Mouse (Mus musculus) forebrain, embryonic 14.5 days (tissue): ENCODE measurements around the gene Stk4. TPM values are rescaled to one million over a fixed set of nuclear protein-coding genes. Genes with fewer than 3 reads are reported as not detected.

ENCODE experiments used
- ATAC-seq: fragments of 200-750 bp; cut with Nextera tagmentation; 2 replicates; pipeline ENCODE4 v1.8.0; 2017; ENCODE audit warnings: mild to moderate bottlenecking, moderate library complexity
- DNase-seq: peaks from one replicate; pipeline ENCODE4 v3.0.0-alpha.2; 2015; ENCODE audit warnings: low spot score
- H3K27ac ChIP-seq: fragments of 300-500 bp; sonication (generic); 2 replicates; pipeline ENCODE4 v1.5.1; 2014; ENCODE audit warnings: low read depth, mild to moderate bottlenecking, control low read depth, low read length, moderate library complexity
- H3K27me3 ChIP-seq: fragments of 300-500 bp; sonication (generic); replicated peaks from 2 replicates; pipeline ENCODE4 v1.6.1; 2014; ENCODE audit warnings: low read length, control low read depth, mixed read lengths; ENCODE audit not compliant: control insufficient read depth, insufficient read depth
- H3K36me3 ChIP-seq: fragments of 300-500 bp; sonication (generic); 2 replicates; pipeline ENCODE4 v1.6.1; 2014; ENCODE audit warnings: low read length, control low read depth; ENCODE audit not compliant: control insufficient read depth, insufficient read depth
- H3K4me1 ChIP-seq: fragments of 300-500 bp; sonication (generic); 2 replicates; pipeline ENCODE4 v1.6.1; 2014; ENCODE audit warnings: antibody characterized with exemption, low read length, control low read depth; ENCODE audit not compliant: control insufficient read depth, insufficient read depth
- H3K4me2 ChIP-seq: fragments of 300-500 bp; sonication (generic); 2 replicates; pipeline ENCODE4 v1.6.1; 2014; ENCODE audit warnings: mild to moderate bottlenecking, control low read depth, low read length
- H3K4me3 ChIP-seq: fragments of 300-500 bp; sonication (generic); 2 replicates; pipeline ENCODE4 v1.5.1; 2014; ENCODE audit warnings: low read depth, low read length, control low read depth
- H3K9ac ChIP-seq: fragments of 300-500 bp; sonication (generic); 2 replicates; pipeline ENCODE4 v1.6.1; 2014; ENCODE audit warnings: mild to moderate bottlenecking, low read length, control low read depth, moderate library complexity
- H3K9me3 ChIP-seq: fragments of 300-500 bp; sonication (generic); replicated peaks from 2 replicates; pipeline ENCODE4 v1.6.1; 2016; ENCODE audit warnings: low read length, control low read depth, mixed read lengths; ENCODE audit not compliant: control insufficient read depth
- WGBS: fragments of 180-500 bp; shearing (Covaris S2); extraction: QIAGEN DNeasy Blood & Tissue Kit; methylation state at CpG from one replicate; pipeline ENCODE4 v1.1.7; 2014; 5-methylcytosine and 5-hydroxymethylcytosine counted together
- polyA plus RNA-seq: library from polyadenylated mRNA; unstranded; fragments of >200 nt; fragmentation: Nextera tagmentation; extraction: Ambion mirVana; gene quantifications from 2 replicates; pipeline ENCODE4 v1.2.1, GENCODE M21; 2014

The Stk4 gene
- polyA plus RNA-seq, 1 experiment from 2014 or later: 36.2 TPM

- no peak within 1 kb of the TSS for H3K4me3 ChIP-seq
- DNase-seq: no peak
- H3K4me1 ChIP-seq: no peaks in the 10 kb centered on the region
- no peak within 1 kb of the TSS for H3K4me2 ChIP-seq
- no peaks in the 10 kb centered on the region for H3K9me3 ChIP-seq
- no peak within 1 kb of the TSS for H3K27ac ChIP-seq
- ATAC-seq: no peak
- H3K9ac ChIP-seq: no peak within 1 kb of the TSS
- H3K27me3 ChIP-seq: no peaks in the 10 kb centered on the region
- no peaks in the 10 kb centered on the region for H3K36me3 ChIP-seq
- WGBS: 81% methylated on average over 20 of the region's 20 CpGs
Measured at GRCm38 (mm10) chr2:164199626-164200327, 129.7 kb downstream of the Stk4 start, which contains the start of gene Wfdc15a. Gene Wfdc15a, minus strand, starts transcription at chr2:164200130.

Other genes with a start within 250 kb of the Stk4 start
- 0.13 TPM in 1 of 2 replicates, not detected in the other for gene Ccn5, start 249.5 kb upstream of the Stk4 start, polyA plus RNA-seq
- gene Kcnk15, start 216.7 kb upstream of the Stk4 start, polyA plus RNA-seq: not detected in 2 replicates
- gene Rims4, start 151.6 kb upstream of the Stk4 start, polyA plus RNA-seq: 1.7 and 2.3 TPM in 2 replicates
- 305 and 380 TPM in 2 replicates for gene Ywhab, start 75.4 kb upstream of the Stk4 start, polyA plus RNA-seq
- 2.1 and 2.6 TPM in 2 replicates for gene Pabpc1l, start 44.9 kb upstream of the Stk4 start, polyA plus RNA-seq
- gene Tomm34, start 847 bp downstream of the Stk4 start, polyA plus RNA-seq: 53.1 and 60.3 TPM in 2 replicates
- 0.27 and 0.77 TPM in 2 replicates for gene Kcns1, start 100.8 kb downstream of the Stk4 start, polyA plus RNA-seq
- gene Wfdc5, start 112.4 kb downstream of the Stk4 start, polyA plus RNA-seq: not detected in 2 replicates
- not detected in 2 replicates for gene Wfdc12, start 120.3 kb downstream of the Stk4 start, polyA plus RNA-seq
- gene Wfdc15a, start 129.8 kb downstream of the Stk4 start, polyA plus RNA-seq: not detected in 2 replicates
- gene Wfdc15b, start 151.3 kb downstream of the Stk4 start, polyA plus RNA-seq: not detected in 2 replicates
- gene Svs2, start 168.1 kb downstream of the Stk4 start, polyA plus RNA-seq: not detected in 2 replicates
- gene Svs3b, start 186.3 kb downstream of the Stk4 start, polyA plus RNA-seq: not detected in 2 replicates
- not detected in 2 replicates for gene Svs4, start 208.1 kb downstream of the Stk4 start, polyA plus RNA-seq
- gene Svs3a, start 218.9 kb downstream of the Stk4 start, polyA plus RNA-seq: not detected in 2 replicates
- not detected in 2 replicates for gene Svs6, start 246.4 kb downstream of the Stk4 start, polyA plus RNA-seq